Mouse (Mus musculus) cerebellum, adult 11-12 months (tissue): Measurements from ENCODE around the gene Cbx8.

Source experiments
- DNase-seq: peaks from one replicate; pipeline ENCODE4 v3.0.0; 2022

Gene Cbx8

DNA sequence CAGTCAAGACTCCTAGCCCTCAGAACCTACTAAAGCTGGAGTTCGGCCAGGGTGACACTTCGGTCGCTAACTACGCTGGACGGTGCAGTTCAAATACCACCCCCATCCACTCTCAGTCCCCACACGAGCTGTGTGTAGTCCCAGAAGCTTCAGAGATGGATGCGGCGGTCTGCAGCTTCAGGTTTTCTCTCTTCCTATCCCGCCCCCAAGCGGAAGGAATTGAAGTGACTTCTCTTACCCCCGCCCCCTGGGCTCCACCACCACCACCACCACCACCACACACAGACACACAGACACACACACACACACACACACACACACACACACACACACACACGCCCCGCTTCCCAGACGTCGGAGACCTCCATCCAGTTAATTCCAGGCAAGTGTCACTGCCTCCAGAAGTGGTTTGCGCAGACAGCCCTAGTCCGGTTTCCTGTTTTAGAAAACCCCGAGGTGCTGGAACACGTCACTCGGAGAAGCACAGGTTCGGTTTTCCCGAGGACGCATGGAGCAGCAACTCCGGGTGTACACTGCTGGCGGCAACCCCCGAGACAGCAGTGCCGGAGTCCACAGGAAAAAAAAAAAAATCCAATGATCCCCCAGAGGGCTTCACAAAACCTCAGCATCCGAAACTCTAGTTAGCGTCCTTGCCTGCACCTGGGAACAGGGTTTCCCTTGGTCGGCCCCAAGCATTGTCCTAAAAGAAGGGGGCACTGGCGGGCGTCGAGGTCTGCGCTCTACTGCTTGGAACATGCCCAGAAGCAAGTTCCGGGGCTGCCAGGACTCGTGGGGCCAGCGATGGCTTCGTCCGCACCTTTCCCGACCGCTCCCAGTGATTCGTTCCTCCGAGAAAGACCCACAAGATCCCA lies 6.7 kb upstream of the Cbx8 start:
- peak; percentile 13 for DNase-seq

- DNase-seq, result peak; percentile 30
Measured at GRCm38 (mm10) chr11:119046601-119047245, 6.0 kb upstream of the Cbx8 start.

- DNase-seq, result peak; percentile 30
Measured at GRCm38 (mm10) chr11:119044551-119045337, 4.0 kb upstream of the Cbx8 start.

GRCm38 (mm10) chr11:119043761-119044550 lies 3.2 kb upstream of the Cbx8 start:
- DNase-seq, result peak; percentile 15

GRCm38 (mm10) chr11:119043273-119043540 lies 2.4 kb upstream of the Cbx8 start:
- no peak for DNase-seq

GRCm38 (mm10) chr11:119042466-119043272 lies 1.9 kb upstream of the Cbx8 start:
- no peak for DNase-seq

DNA sequence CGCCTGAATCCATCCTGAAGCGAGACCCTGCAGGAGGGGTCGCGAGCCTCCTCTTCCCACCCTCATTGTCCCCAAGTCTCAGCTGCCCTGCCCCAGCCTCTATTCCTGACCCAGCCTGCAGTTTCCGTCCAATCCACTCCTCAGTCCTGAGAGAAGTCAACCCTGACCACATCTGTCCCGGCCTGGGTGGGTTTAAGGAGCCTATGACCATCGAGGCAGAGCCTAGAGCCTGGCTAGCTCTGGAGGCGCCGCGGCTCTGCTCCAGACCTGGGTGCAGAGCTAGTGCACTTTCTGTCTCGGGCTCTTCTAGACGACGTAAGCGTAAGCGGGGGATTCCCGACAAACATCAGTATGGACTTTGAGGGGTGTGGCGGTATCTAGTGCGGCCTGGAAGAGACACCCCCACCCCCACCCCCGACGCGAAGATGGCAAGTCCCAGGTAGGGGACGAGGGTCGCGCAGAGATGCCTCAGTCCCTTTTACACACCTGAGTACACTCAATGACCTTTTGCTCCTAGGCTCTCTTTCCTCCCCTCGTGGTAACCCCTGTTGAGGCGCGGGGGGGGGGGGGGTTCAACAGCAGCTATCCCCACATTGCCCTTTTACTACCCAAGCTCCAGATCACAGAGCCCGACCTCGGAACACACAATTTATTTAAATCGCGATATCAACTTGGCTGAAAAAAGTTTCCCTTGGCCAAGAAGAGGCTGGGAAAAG lies 1.1 kb upstream of the Cbx8 start:
- DNase-seq, result no peak

DNA sequence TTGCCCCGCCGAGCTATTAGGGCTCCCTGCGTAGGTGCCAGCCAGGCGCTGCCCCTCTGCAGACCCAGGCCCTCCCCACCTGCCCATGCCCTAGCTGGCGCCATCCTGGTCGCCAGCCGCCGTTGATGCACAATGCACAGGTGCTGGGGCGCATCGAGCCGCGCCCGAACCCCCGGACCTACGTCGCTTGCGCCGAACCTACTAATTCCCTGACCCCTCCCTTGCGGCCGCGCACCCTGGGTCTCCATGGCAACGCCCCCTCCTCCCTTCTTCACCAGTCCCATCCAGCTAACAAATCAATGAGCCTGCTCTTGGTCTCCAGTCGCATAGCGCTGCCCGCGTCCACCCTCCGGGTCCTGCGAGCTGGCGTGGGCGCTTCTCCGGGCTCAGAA lies 552 bp upstream of the Cbx8 start:
- no peak for DNase-seq

DNA sequence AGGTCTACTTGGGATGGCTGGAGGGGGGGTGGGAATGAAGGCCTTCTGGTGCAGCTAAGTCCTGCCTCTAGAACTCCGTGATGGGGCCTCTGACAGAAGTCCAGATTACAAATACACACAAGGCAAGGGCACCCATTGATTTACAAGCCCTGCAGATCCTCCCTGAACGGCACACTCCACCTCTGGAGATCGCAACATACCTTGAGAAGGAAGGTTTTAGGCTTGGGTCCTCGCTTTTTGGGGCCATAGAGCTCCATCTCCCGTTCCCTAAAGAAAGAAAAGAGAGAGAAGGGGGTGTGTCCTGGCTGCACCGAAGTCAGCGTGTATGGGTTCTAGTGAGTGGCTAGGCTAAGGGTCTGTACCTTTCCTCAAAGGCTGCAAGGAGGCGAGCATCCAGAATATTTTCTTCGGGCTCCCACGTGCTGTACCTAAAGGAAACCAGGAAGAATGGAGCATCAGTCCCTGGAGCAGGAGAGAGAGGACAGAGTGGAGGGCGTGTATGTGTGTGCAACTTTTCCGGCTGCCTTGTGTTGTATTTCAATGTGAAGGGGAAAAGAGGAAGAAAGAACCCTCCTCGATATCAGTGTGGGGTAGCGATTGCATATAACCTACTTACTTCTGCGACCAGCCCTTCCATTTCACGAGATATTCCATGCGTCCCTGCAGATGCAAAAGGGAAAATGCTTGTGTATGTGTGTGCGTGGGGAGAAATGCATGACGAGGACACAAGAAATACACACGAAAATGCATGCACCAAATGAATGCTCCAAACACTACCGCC lies 847 bp downstream of the Cbx8 start:
- DNase-seq, result no peak

DNA sequence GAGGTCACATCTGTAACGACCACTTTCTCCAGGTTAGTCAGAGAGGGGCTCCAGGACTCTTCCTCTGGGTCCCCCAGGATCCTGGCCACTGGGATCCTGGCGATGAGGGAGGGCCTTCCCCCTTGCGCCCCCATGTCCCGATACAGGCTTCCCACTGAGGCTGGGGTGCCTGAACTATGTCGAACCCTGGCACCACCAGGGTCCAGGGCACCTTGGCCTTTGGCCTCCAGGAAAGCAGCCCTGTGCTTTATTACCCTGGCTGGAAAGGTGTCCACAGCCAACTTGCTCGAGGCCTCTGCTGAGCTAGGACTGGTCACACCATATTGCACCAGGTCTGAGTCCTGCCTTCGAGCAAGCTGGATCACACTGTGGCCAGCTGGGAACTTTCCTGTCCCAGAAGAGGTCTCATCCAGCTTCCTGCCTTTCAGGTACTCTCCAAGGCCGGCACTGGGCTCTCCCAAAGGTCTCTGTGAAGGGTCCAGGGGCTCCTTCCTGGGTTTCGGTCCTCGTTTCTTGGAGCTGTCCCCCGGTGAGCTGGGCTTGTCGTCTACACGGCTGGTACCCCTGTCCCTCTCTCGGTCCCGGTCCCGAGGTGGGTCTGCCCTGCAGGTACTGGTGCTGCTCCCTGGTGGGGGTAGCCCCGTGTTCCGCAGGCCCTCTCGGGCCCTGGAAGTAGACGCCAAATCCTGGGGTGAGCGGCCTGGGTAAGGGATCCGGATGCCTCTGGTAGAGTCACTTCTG lies 1.9 kb downstream of the Cbx8 start:
- DNase-seq, result peak; percentile 65

DNA sequence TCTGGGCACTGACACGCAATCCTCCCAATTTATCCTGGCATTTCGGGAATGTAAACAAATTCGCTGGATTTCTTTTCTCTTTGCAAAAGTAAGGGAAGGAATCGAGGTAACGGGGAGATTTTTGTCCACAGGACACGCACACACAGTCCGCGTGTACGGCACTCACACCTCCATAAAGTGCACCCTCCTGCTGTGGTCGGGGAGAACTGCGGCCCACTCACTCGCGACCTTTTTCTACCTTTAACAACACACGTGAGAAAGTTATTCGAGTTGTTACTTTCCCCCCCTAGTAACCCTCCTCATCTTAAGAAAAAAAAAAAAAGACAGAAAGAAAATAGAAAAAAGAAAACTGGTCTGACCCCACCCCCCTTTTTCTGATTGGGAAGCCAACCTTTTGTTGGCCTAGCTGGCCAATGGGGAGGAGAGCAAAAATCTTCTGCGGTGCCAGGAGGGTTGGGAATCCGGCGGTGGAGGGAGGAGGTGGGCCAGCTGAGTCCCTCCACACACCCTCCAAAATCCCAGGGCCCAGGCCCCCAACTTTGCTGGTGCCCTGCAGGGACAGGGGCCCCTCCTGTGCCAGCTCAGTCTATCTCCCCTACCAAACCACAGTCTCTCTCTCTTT lies 2.9 kb downstream of the Cbx8 start:
- no peak for DNase-seq

GRCm38 (mm10) chr11:119036934-119037779 lies 3.6 kb downstream of the Cbx8 start:
- no peak for DNase-seq

DNA sequence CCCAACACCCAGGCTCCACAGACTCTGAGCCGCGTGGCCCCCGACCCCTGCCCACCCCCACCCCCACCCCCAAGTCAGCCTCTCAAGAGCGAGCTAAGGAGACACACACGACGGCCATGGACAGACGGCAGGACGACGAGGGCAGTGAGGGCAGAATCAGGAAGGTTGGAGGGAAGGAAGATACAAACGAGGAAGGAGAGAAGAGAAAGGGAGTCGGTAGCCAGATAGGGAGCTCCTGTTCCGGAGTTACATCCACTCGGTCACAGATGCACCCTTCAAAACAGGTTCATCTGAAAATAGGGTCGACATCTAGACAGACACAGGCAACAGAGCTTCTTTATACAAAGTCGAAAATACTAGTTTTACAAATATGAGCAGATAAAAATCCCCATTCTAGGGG lies 4.3 kb downstream of the Cbx8 start:
- no peak for DNase-seq

- DNase-seq, result no peak
Measured at GRCm38 (mm10) chr11:119035686-119036165, 5.0 kb downstream of the Cbx8 start.

DNA sequence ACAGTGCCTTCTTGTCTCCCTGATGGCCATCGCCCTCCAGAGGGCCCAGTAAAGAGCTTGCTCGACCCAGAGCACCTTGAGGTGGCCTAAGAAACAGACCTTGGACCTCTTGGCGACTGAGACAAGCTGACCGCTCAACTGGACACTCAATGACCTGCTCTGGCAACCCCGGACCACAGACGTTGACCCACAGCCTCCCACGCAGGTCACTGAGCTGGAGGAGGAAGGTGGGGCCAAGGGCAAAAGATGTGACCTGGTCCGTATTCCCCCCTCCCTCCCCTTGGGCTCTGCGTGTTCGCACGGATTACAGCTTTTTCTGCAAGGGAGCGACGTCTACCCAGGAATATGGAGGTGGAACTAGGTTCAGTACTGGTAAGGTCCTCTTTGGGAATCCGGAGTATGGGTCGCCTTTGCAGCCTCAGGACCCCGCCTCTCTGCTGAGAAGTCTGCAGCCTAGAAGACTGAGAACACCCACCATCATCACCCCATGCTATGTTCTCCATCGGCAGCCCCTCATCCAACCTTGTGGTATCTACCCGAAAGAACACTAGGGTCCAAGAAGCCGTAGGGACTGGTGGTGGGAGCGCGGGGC lies 5.6 kb downstream of the Cbx8 start:
- DNase-seq, result no peak

GRCm38 (mm10) chr11:119034635-119035034 lies 6.1 kb downstream of the Cbx8 start:
- no peak for DNase-seq

- DNase-seq, result peak; percentile 64
Measured at GRCm38 (mm10) chr11:119033874-119034558, 6.8 kb downstream of the Cbx8 start.
